Comparison of ENCODE assay signal across 20 mouse cellular contexts in the genomic region with DNA sequence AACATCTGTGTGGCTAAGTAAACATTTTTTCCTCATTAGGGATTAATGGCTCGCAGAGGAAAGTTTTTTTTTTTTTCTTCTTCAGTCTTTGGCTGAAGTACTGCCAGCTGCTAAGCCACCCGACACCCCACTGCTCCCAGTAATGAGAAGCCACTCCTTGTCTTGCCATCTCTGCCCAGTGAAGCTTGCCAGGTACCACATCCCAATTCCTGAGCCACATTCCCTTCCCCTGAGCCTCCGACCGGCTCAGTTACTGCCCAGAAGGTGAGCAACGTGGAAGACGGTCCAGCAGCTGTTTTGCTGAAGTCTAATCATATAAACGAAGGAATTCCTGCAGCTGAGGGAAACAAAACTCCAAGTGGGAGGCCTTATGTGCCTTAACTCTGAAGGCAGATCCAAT.
DNase-seq lines count a peak whose midpoint lies in the region; ATAC-seq and TF ChIP-seq lines count a peak whose summit lies in the region.
"Had no signal": no experiment of that assay in that cellular context is flagged by ENCODE, and none has a peak within 500 bp of the region (broad histone marks: within the 10 kb centered on the region; RNA-seq: fewer than 3 reads in every experiment).

No protein-coding gene starts in this region.

- no peaks in the 10 kb centered on the region for H3K36me3 ChIP-seq in hindbrain, embryonic 14.5 days (replicated peaks; ENCODE audit: control insufficient read depth, insufficient read depth)
- no peaks in the 10 kb centered on the region for H3K36me3 ChIP-seq in hindbrain, embryonic 12.5 days
- H3K36me3 ChIP-seq: forebrain, embryonic 12.5 days; heart, embryonic 12.5 days; limb, embryonic 12.5 days; liver, embryonic 15.5 days; midbrain, embryonic 10.5 days had no signal

- peak; percentile 54 for DNase-seq in cerebellum, adult 9-11 months
- no peak for DNase-seq in cerebellum, postnatal 14 days
- DNase-seq in hindbrain, embryonic 14.5 days (ENCODE audit: low spot score): no peak
- DNase-seq in layer of hippocampus, adult 2 months (ENCODE audit: low spot score in 2 of 2): no peak
- no peak for DNase-seq in layer of hippocampus, adult 9-10 months (ENCODE audit: low spot score)
- peak; percentile 55 for DNase-seq in brain, embryonic 14.5 days (ENCODE audit: low read depth)
- no peak for DNase-seq in frontal cortex, postnatal 14 days (ENCODE audit: low spot score in 2 of 2)
- DNase-seq: adrenal gland, postnatal 36 days; heart, postnatal 4 days; layer of hippocampus, postnatal 36 days; lung, postnatal 14 days; thymus, postnatal 25 days had no signal

- no peak for ATAC-seq in hindbrain, embryonic 14.5 days (ENCODE audit: low FRiP score)
- no peak for ATAC-seq in hindbrain, embryonic 12.5 days (ENCODE audit: low FRiP score)
- ATAC-seq: intestine, postnatal 0 days had no signal

- H3K9me3 ChIP-seq in hindbrain, embryonic 14.5 days (ENCODE audit: control insufficient read depth, low read length): no peaks in the 10 kb centered on the region
- H3K9me3 ChIP-seq in hindbrain, embryonic 12.5 days (replicated peaks): no peaks in the 10 kb centered on the region
- H3K9me3 ChIP-seq: forebrain, embryonic 12.5 days; heart, embryonic 12.5 days; limb, embryonic 12.5 days; liver, embryonic 15.5 days; midbrain, embryonic 10.5 days had no signal

- no peaks in the 10 kb centered on the region for H3K4me1 ChIP-seq in hindbrain, embryonic 14.5 days (replicated peaks; ENCODE audit: control insufficient read depth, insufficient read depth, low read length)
- H3K4me1 ChIP-seq in hindbrain, embryonic 12.5 days: 0 out of 2 replicates have a peak, but pooled peaks cover 5% of the 10 kb centered on the region
- H3K4me1 ChIP-seq: forebrain, embryonic 12.5 days; liver, embryonic 15.5 days had no signal

- peak overlapping the region; percentile 32; the same call in 1 of the 2 replicates for H3K27ac ChIP-seq in hindbrain, embryonic 14.5 days
- no peak overlapping the region for H3K27ac ChIP-seq in hindbrain, embryonic 12.5 days
- H3K27ac ChIP-seq in layer of hippocampus, adult 2 months: peak overlapping the region; percentile 32; the same call in 1 of the 2 replicates
- H3K27ac ChIP-seq: forebrain, embryonic 12.5 days; limb, embryonic 12.5 days; liver, embryonic 15.5 days; midbrain, embryonic 10.5 days; stomach, postnatal 0 days had no signal

- WGBS in hindbrain, embryonic 14.5 days: 57% methylated on average over 7 of the region's 7 CpGs
- 39% methylated on average over 7 of the region's 7 CpGs for WGBS in hindbrain, embryonic 12.5 days

- no peak overlapping the region for H3K4me2 ChIP-seq in hindbrain, embryonic 14.5 days (replicated peaks)
- H3K4me2 ChIP-seq in hindbrain, embryonic 12.5 days (replicated peaks): no peak overlapping the region
- H3K4me2 ChIP-seq: forebrain, embryonic 12.5 days; heart, embryonic 12.5 days; limb, embryonic 12.5 days; liver, embryonic 15.5 days had no signal

- TF ChIP-seq POLR2A in brain, embryonic 14.5 days (IDR thresholded peaks at IDR 0.05; ENCODE audit: borderline replicate concordance, extremely low read depth, insufficient read depth, insufficient read length, poor library complexity, severe bottlenecking): no peak

- H3K4me3 ChIP-seq in hindbrain, embryonic 14.5 days (replicated peaks; ENCODE audit: low read length): no peak overlapping the region
- H3K4me3 ChIP-seq in hindbrain, embryonic 12.5 days: no peak overlapping the region
- no peak overlapping the region for H3K4me3 ChIP-seq in layer of hippocampus, adult 2 months
- H3K4me3 ChIP-seq: forebrain, embryonic 12.5 days; heart, embryonic 12.5 days; limb, embryonic 12.5 days; liver, embryonic 15.5 days; midbrain, embryonic 10.5 days had no signal

- no peak for TF ChIP-seq CTCF in layer of hippocampus, adult 2 months (conservative IDR thresholded peaks at IDR 0.05)
- no peak for TF ChIP-seq CTCF in brain, embryonic 14.5 days (IDR thresholded peaks at IDR 0.05; ENCODE audit: borderline replicate concordance, extremely low read depth, insufficient read depth, insufficient read length)

- H3K9ac ChIP-seq in hindbrain, embryonic 14.5 days: no peak overlapping the region
- no peak overlapping the region for H3K9ac ChIP-seq in hindbrain, embryonic 12.5 days
- H3K9ac ChIP-seq: forebrain, embryonic 12.5 days; heart, embryonic 12.5 days; limb, embryonic 12.5 days; liver, embryonic 15.5 days had no signal

- no peaks in the 10 kb centered on the region for H3K27me3 ChIP-seq in hindbrain, embryonic 14.5 days (ENCODE audit: control insufficient read depth, insufficient read depth, low read length)
- no peaks in the 10 kb centered on the region for H3K27me3 ChIP-seq in hindbrain, embryonic 12.5 days
- H3K27me3 ChIP-seq: forebrain, embryonic 12.5 days; heart, embryonic 12.5 days; limb, embryonic 12.5 days; liver, embryonic 15.5 days had no signal

Comparison
In these comparisons a context has a peak if more than half of its experiments do, and no peak if none do; other contexts are left out.
1. DNase-seq: peak in cerebellum, adult 9-11 months (single experiment) and brain, embryonic 14.5 days (single experiment); none in cerebellum, postnatal 14 days (0 of 2), hindbrain, embryonic 14.5 days (single experiment), layer of hippocampus, adult 2 months (0 of 2), layer of hippocampus, adult 9-10 months (single experiment) and frontal cortex, postnatal 14 days (0 of 2).